Mouse (Mus musculus): ENCODE measurements at regions not wholly inside any gene's neighbourhood (a gene's known extent, or its start where the extent isn't known, plus 50 kb on each side); places are given as distances from the start of the nearest gene placed in this dataset.

- Histone ChIP-seq H3K36me3 (ENCODE audit: control insufficient read depth, insufficient read depth, low read length) (no peaks in the 10 kb centered on the region), H3K4me3 (ENCODE audit: low read depth, low read length) (no peak overlapping the region), H3K9ac (ENCODE audit: low read length) (no peak overlapping the region), H3K27ac (ENCODE audit: low read depth, low read length) (no peak overlapping the region), H3K27me3 (replicated peaks; ENCODE audit: control insufficient read depth, insufficient read depth, low read length) (no peaks in the 10 kb centered on the region), H3K4me2 (ENCODE audit: low read length) (peak overlapping the region; percentile 33; the same call in 1 of the 2 replicates), H3K9me3 (replicated peaks; ENCODE audit: control insufficient read depth, low read length) (no peaks in the 10 kb centered on the region), H3K4me1 (ENCODE audit: control insufficient read depth, insufficient read depth, low read length) (no peaks in the 10 kb centered on the region)
- DNase-seq (ENCODE audit: low spot score) (no peak), ATAC-seq (peak; percentile 26; the same call in 1 of the 2 replicates)
- WGBS = 4% methylated on average over 9 of the region's 9 CpGs
Observed at GRCm38 (mm10) chr3:36310642-36311267, 88.6 kb upstream of the Qrfpr start.

DNA sequence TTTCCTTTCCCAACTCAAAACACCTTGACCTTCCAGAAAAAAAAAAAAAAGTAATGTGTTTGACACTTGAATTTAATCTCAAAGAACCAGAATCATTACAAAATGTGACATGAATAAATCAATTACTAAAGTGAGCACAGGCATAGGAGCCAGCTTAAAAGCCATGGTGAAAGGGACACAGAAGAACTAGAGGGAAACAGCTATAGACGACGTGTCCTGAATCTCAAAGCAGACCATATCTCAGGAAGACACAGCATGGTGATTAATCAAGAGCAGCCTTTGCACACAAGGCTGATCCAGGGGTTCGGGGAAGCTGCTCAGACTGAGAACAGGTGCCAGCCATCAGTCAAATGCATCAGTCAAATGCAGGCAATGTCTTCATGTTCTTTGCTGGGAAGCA lies 74.7 kb upstream of the Qrfpr start:
- Histone ChIP-seq H3K4me3 (ENCODE audit: low read depth, low read length) (no peak overlapping the region), H3K27ac (ENCODE audit: low read depth, low read length) (no peak overlapping the region), H3K4me1 (ENCODE audit: control insufficient read depth, insufficient read depth, low read length) (no peaks in the 10 kb centered on the region), H3K4me2 (ENCODE audit: low read length) (no peak overlapping the region), H3K9me3 (replicated peaks; ENCODE audit: control insufficient read depth, low read length) (no peaks in the 10 kb centered on the region), H3K27me3 (replicated peaks; ENCODE audit: control insufficient read depth, insufficient read depth, low read length) (no peaks in the 10 kb centered on the region), H3K9ac (ENCODE audit: low read length) (no peak overlapping the region), H3K36me3 (ENCODE audit: control insufficient read depth, insufficient read depth, low read length) (no peaks in the 10 kb centered on the region)
- ATAC-seq (no peak), DNase-seq (ENCODE audit: low spot score) (no peak)
- WGBS = 72% methylated on average over 3 of the region's 3 CpGs

DNA sequence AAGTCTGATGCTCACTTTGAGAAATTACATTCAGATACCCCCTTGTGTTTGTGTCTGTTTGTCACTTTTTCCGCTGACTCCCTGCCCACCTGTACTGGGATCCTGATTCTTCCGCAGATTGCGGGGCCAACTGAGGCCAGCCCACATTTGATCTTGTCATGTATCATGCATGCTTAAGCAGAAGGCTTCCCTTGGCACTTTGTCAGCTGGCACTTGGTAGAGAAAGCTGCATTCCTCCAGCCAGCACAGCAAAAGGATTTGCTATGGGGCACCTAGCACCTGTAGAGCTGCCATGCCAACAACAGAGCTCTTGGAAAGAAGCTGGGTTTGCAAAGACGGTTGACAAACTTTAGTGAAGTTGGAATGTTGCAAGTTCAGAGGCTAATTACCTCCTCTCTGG lies 69.9 kb upstream of the Qrfpr start:
- no peaks in the 10 kb centered on the region for H3K9me3 ChIP-seq (replicated peaks; ENCODE audit: control insufficient read depth, low read length)
- no peaks in the 10 kb centered on the region for H3K27me3 ChIP-seq (replicated peaks; ENCODE audit: control insufficient read depth, insufficient read depth, low read length)
- no peak overlapping the region for H3K4me2 ChIP-seq (ENCODE audit: low read length)
- no peak overlapping the region for H3K4me3 ChIP-seq (ENCODE audit: low read depth, low read length)
- DNase-seq (ENCODE audit: low spot score) (no peak), ATAC-seq (no peak)
- H3K36me3 ChIP-seq (ENCODE audit: control insufficient read depth, insufficient read depth, low read length) = no peaks in the 10 kb centered on the region
- no peaks in the 10 kb centered on the region for H3K4me1 ChIP-seq (ENCODE audit: control insufficient read depth, insufficient read depth, low read length)
- WGBS = 91% methylated on average over 4 of the region's 4 CpGs
- H3K27ac ChIP-seq (ENCODE audit: low read depth, low read length) = no peak overlapping the region
- H3K9ac ChIP-seq (ENCODE audit: low read length) = no peak overlapping the region

GRCm38 (mm10) chr3:36284066-36284465 lies 62.0 kb upstream of the Qrfpr start:
- no peaks in the 10 kb centered on the region for H3K36me3 ChIP-seq (ENCODE audit: control insufficient read depth, insufficient read depth, low read length)
- H3K27me3 ChIP-seq (replicated peaks; ENCODE audit: control insufficient read depth, insufficient read depth, low read length) = no peaks in the 10 kb centered on the region
- H3K9me3 ChIP-seq (replicated peaks; ENCODE audit: control insufficient read depth, low read length) = 0 out of 2 replicates have a peak, but pooled peaks cover 3% of the 10 kb centered on the region
- no peak overlapping the region for H3K4me3 ChIP-seq (ENCODE audit: low read depth, low read length)
- H3K4me2 ChIP-seq (ENCODE audit: low read length) = no peak overlapping the region
- DNase-seq (ENCODE audit: low spot score) (no peak), ATAC-seq (no peak)
- WGBS = 86% methylated on average over 5 of the region's 5 CpGs
- H3K27ac ChIP-seq (ENCODE audit: low read depth, low read length) = no peak overlapping the region
- no peak overlapping the region for H3K9ac ChIP-seq (ENCODE audit: low read length)
- H3K4me1 ChIP-seq (ENCODE audit: control insufficient read depth, insufficient read depth, low read length) = no peaks in the 10 kb centered on the region

- ATAC-seq = no peak
- Histone ChIP-seq H3K9me3 (replicated peaks; ENCODE audit: control insufficient read depth, low read length) (no peaks in the 10 kb centered on the region), H3K27me3 (replicated peaks; ENCODE audit: control insufficient read depth, insufficient read depth, low read length) (no peaks in the 10 kb centered on the region), H3K4me3 (ENCODE audit: low read depth, low read length) (no peak overlapping the region), H3K36me3 (ENCODE audit: control insufficient read depth, insufficient read depth, low read length) (no peaks in the 10 kb centered on the region), H3K4me2 (ENCODE audit: low read length) (no peak overlapping the region), H3K27ac (ENCODE audit: low read depth, low read length) (no peak overlapping the region), H3K4me1 (ENCODE audit: control insufficient read depth, insufficient read depth, low read length) (no peaks in the 10 kb centered on the region), H3K9ac (ENCODE audit: low read length) (no peak overlapping the region)
- 83% methylated on average over 1 of the region's 1 CpGs for WGBS
- no peak for DNase-seq (ENCODE audit: low spot score)
Observed at GRCm38 (mm10) chr3:36275502-36275901, 53.4 kb upstream of the Qrfpr start.
